Mouse (Mus musculus) intestine, embryonic 15.5 days (tissue): ENCODE results near the gene Ncapd2. TPM values are rescaled to one million over a fixed set of nuclear protein-coding genes. Genes with fewer than 3 reads are reported as not detected.

ENCODE experiments used
- ATAC-seq: fragments of 200-750 bp; cut with Nextera tagmentation; 2 replicates; pipeline ENCODE4 v1.8.0; 2017; ENCODE audit warnings: moderate TSS enrichment, moderate library complexity
- H3K27ac ChIP-seq: fragments of 300-500 bp; sonication (generic); 2 replicates; pipeline ENCODE4 v1.5.1; 2015; ENCODE audit warnings: mild to moderate bottlenecking, inconsistent platforms
- H3K27me3 ChIP-seq: fragments of 300-500 bp; sonication (generic); replicated peaks from 2 replicates; pipeline ENCODE4 v1.6.1; 2015; ENCODE audit warnings: inconsistent platforms
- H3K36me3 ChIP-seq: fragments of 300-500 bp; sonication (generic); 2 replicates; pipeline ENCODE4 v1.6.1; 2015; ENCODE audit warnings: inconsistent platforms
- H3K4me1 ChIP-seq: fragments of 300-500 bp; sonication (generic); replicated peaks from 2 replicates; pipeline ENCODE4 v1.6.1; 2015; ENCODE audit warnings: inconsistent platforms
- H3K4me2 ChIP-seq: fragments of 300-500 bp; sonication (generic); replicated peaks from 2 replicates; pipeline ENCODE4 v1.6.1; 2015; ENCODE audit warnings: mild to moderate bottlenecking, inconsistent platforms
- H3K4me3 ChIP-seq: fragments of 300-500 bp; sonication (generic); replicated peaks from 2 replicates; pipeline ENCODE4 v1.5.1; 2015; ENCODE audit warnings: inconsistent platforms
- H3K9ac ChIP-seq: fragments of 300-500 bp; sonication (generic); 2 replicates; pipeline ENCODE4 v1.6.1; 2015; ENCODE audit warnings: inconsistent platforms
- H3K9me3 ChIP-seq: fragments of 300-500 bp; sonication (generic); 2 replicates; pipeline ENCODE4 v1.6.1; 2016; ENCODE audit warnings: inconsistent platforms
- WGBS: fragments of 180-500 bp; shearing (Covaris S2); methylation state at CpG from one replicate; pipeline ENCODE4 v1.1.7; 2015; 5-methylcytosine and 5-hydroxymethylcytosine counted together
- polyA plus RNA-seq: library from polyadenylated mRNA; unstranded; fragments of >200 nt; fragmentation: Nextera tagmentation; extraction: Ambion mirVana; gene quantifications from 2 replicates; pipeline ENCODE4 v1.2.1, GENCODE M21; 2015

Gene Ncapd2
- polyA plus RNA-seq, 1 experiment from 2014 or later: 83.3 TPM

GRCm38 (mm10) chr6:125160854-125161760 is 30.4 kb downstream of the Ncapd2 start:
- Histone ChIP-seq H3K9ac (no peak overlapping the region), H3K27me3 (no peaks in the 10 kb centered on the region), H3K9me3 (no peaks in the 10 kb centered on the region), H3K4me1 (peaks cover 24% of the 10 kb centered on the region), H3K4me3 (no peak overlapping the region), H3K27ac (peak overlapping the region; percentile 62), H3K4me2 (no peak overlapping the region), H3K36me3 (peaks cover 13% of the 10 kb centered on the region)
- 16% methylated on average over 22 of the region's 22 CpGs for WGBS
- peak; percentile 22 for ATAC-seq

- H3K4me3 ChIP-seq: no peak overlapping the region
- peak overlapping the region; percentile 62 for H3K27ac ChIP-seq
- no peaks in the 10 kb centered on the region for H3K9me3 ChIP-seq
- H3K4me1 ChIP-seq: peaks cover 24% of the 10 kb centered on the region
- 43% methylated on average over 10 of the region's 10 CpGs for WGBS
- H3K27me3 ChIP-seq: no peaks in the 10 kb centered on the region
- H3K9ac ChIP-seq: no peak overlapping the region
- peaks cover 13% of the 10 kb centered on the region for H3K36me3 ChIP-seq
- no peak for ATAC-seq
- no peak overlapping the region for H3K4me2 ChIP-seq
These were observed 31.0 kb downstream of the Ncapd2 start for GRCm38 (mm10) chr6:125160558-125160853.

- ATAC-seq: no peak
- no peak overlapping the region for H3K9ac ChIP-seq
- H3K4me1 ChIP-seq: peaks cover 24% of the 10 kb centered on the region
- no peak overlapping the region for H3K4me2 ChIP-seq
- H3K4me3 ChIP-seq: no peak overlapping the region
- no peaks in the 10 kb centered on the region for H3K9me3 ChIP-seq
- H3K27me3 ChIP-seq: no peaks in the 10 kb centered on the region
- H3K36me3 ChIP-seq: peaks cover 13% of the 10 kb centered on the region
- H3K27ac ChIP-seq: peak overlapping the region; percentile 62; the same call in 1 of the 2 replicates
- 80% methylated on average over 7 of the region's 7 CpGs for WGBS
These were observed 31.5 kb downstream of the Ncapd2 start for GRCm38 (mm10) chr6:125159773-125160557.

GRCm38 (mm10) chr6:125158944-125159492 is 32.5 kb downstream of the Ncapd2 start:
- WGBS: 79% methylated on average over 15 of the region's 15 CpGs
- H3K27me3 ChIP-seq: no peaks in the 10 kb centered on the region
- peaks cover 13% of the 10 kb centered on the region for H3K36me3 ChIP-seq

GRCm38 (mm10) chr6:125156903-125157614 is 34.4 kb downstream of the Ncapd2 start:
- Histone ChIP-seq H3K27me3 (no peaks in the 10 kb centered on the region), H3K9me3 (no peaks in the 10 kb centered on the region), H3K4me1 (peaks cover 15% of the 10 kb centered on the region; the same call in 1 of the 2 replicates), H3K36me3 (peaks cover 13% of the 10 kb centered on the region), H3K9ac (no peak overlapping the region), H3K4me3 (no peak overlapping the region), H3K4me2 (no peak overlapping the region), H3K27ac (no peak overlapping the region)
- no peak for ATAC-seq
- 61% methylated on average over 7 of the region's 7 CpGs for WGBS

More at GRCm38 (mm10) chr6:125158944-125159492, 32.5 kb downstream of the Ncapd2 start:
- no peak overlapping the region for H3K27ac ChIP-seq
- peaks cover 23% of the 10 kb centered on the region for H3K4me1 ChIP-seq
- no peak overlapping the region for H3K4me2 ChIP-seq
- no peaks in the 10 kb centered on the region for H3K9me3 ChIP-seq
- no peak overlapping the region for H3K9ac ChIP-seq
- ATAC-seq: no peak
- H3K4me3 ChIP-seq: no peak overlapping the region

- no peak overlapping the region for H3K4me2 ChIP-seq
- WGBS: 90% methylated on average over 3 of the region's 3 CpGs
These were observed 35.0 kb downstream of the Ncapd2 start for GRCm38 (mm10) chr6:125156491-125156890.

GRCm38 (mm10) chr6:125155262-125155661 is 36.2 kb downstream of the Ncapd2 start:
- Histone ChIP-seq H3K4me2 (no peak overlapping the region), H3K9me3 (no peaks in the 10 kb centered on the region), H3K27me3 (no peaks in the 10 kb centered on the region), H3K4me1 (peaks cover 2% of the 10 kb centered on the region; the same call in 1 of the 2 replicates), H3K36me3 (peaks cover 9% of the 10 kb centered on the region), H3K4me3 (no peak overlapping the region), H3K27ac (no peak overlapping the region), H3K9ac (no peak overlapping the region)
- ATAC-seq: no peak
- 74% methylated on average over 8 of the region's 8 CpGs for WGBS

More at GRCm38 (mm10) chr6:125156491-125156890, 35.0 kb downstream of the Ncapd2 start:
- no peaks in the 10 kb centered on the region for H3K9me3 ChIP-seq
- H3K4me1 ChIP-seq: peaks cover 13% of the 10 kb centered on the region; the same call in 1 of the 2 replicates
- H3K4me3 ChIP-seq: no peak overlapping the region
- H3K27ac ChIP-seq: no peak overlapping the region
- H3K9ac ChIP-seq: no peak overlapping the region
- no peaks in the 10 kb centered on the region for H3K27me3 ChIP-seq
- H3K36me3 ChIP-seq: peaks cover 13% of the 10 kb centered on the region
- no peak for ATAC-seq

GRCm38 (mm10) chr6:125154550-125154949 is 37.0 kb downstream of the Ncapd2 start:
- Histone ChIP-seq H3K9ac (no peak overlapping the region), H3K9me3 (no peaks in the 10 kb centered on the region), H3K27ac (no peak overlapping the region), H3K4me3 (no peak overlapping the region), H3K4me1 (peaks cover 1% of the 10 kb centered on the region; the same call in 1 of the 2 replicates), H3K36me3 (peaks cover 12% of the 10 kb centered on the region), H3K27me3 (no peaks in the 10 kb centered on the region), H3K4me2 (no peak overlapping the region)
- no peak for ATAC-seq

- Histone ChIP-seq H3K27ac (no peak overlapping the region), H3K4me3 (no peak overlapping the region), H3K9me3 (no peaks in the 10 kb centered on the region), H3K9ac (no peak overlapping the region), H3K36me3 (peaks cover 7% of the 10 kb centered on the region), H3K4me1 (peaks cover 10% of the 10 kb centered on the region), H3K4me2 (no peak overlapping the region), H3K27me3 (no peaks in the 10 kb centered on the region)
- WGBS: 94% methylated on average over 4 of the region's 4 CpGs
- ATAC-seq: no peak
These were observed 37.8 kb downstream of the Ncapd2 start for GRCm38 (mm10) chr6:125153682-125154081.

- H3K4me2 ChIP-seq: no peak overlapping the region
- H3K9ac ChIP-seq: no peak overlapping the region
- no peaks in the 10 kb centered on the region for H3K9me3 ChIP-seq
- no peak overlapping the region for H3K27ac ChIP-seq
- peaks cover 6% of the 10 kb centered on the region; the same call in 1 of the 2 replicates for H3K36me3 ChIP-seq
- WGBS: 86% methylated on average over 5 of the region's 5 CpGs
- no peaks in the 10 kb centered on the region for H3K27me3 ChIP-seq
- H3K4me1 ChIP-seq: peaks cover 16% of the 10 kb centered on the region
- H3K4me3 ChIP-seq: no peak overlapping the region
- no peak for ATAC-seq
These were observed 38.5 kb downstream of the Ncapd2 start for GRCm38 (mm10) chr6:125153018-125153389.

- H3K4me2 ChIP-seq: no peak overlapping the region
- peaks cover 3% of the 10 kb centered on the region; the same call in 1 of the 2 replicates for H3K36me3 ChIP-seq
- H3K27me3 ChIP-seq: no peaks in the 10 kb centered on the region
- no peaks in the 10 kb centered on the region for H3K9me3 ChIP-seq
- H3K4me3 ChIP-seq: no peak overlapping the region
- no peak for ATAC-seq
- WGBS: 76% methylated on average over 22 of the region's 22 CpGs
- H3K27ac ChIP-seq: no peak overlapping the region
- H3K4me1 ChIP-seq: peaks cover 17% of the 10 kb centered on the region
- H3K9ac ChIP-seq: no peak overlapping the region
These were observed 39.1 kb downstream of the Ncapd2 start for GRCm38 (mm10) chr6:125152212-125153017.
